22 mouse cellular contexts compared by ENCODE assay signal in the genomic region with DNA sequence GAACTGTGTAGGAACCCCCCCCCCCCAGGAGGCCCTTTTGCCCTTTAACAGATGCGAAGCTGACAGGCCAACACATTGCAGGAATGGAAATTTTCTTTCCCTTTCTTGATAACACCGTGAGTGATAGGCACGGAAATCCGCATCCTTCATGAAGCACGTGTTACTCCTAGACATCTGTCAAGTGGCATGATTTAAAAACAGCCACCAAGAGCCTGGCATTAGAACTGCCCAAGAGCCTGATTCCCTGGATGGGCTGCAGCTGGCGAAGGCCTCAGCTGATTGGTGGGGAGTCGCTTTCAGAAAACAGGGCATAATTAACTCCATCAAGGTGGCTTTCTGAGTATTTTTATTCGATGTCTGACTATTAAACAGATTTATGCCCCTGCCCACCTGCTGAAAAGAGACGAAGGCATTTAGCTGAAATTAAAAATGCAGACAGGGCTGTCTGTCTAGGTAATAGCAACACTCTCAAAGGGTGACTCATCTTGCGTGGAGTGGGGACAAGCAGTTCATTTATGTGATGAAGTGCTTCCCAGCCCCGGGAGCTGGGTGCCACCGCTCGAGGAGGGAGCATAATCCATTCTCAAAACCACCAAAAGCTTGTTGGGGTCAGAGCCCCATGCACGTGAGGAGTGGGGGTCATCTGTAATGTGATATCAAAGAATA. TPM values are rescaled to one million over a fixed set of nuclear protein-coding genes. Genes with fewer than 3 reads are reported as not detected.
DNase-seq lines count a peak whose midpoint lies in the region; ATAC-seq lines count a peak whose summit lies in the region.
"Had no signal": no experiment of that assay in that cellular context is flagged by ENCODE, and none has a peak within 500 bp of the region (broad histone marks: within the 10 kb centered on the region; RNA-seq: fewer than 3 reads in every experiment).

No protein-coding gene starts in this region.

- peaks cover 6% of the 10 kb centered on the region; the same call in 1 of the 2 replicates for H3K27me3 ChIP-seq in forebrain, embryonic 12.5 days
- no peaks in the 10 kb centered on the region for H3K27me3 ChIP-seq in forebrain, embryonic 11.5 days (ENCODE audit: control insufficient read depth, insufficient read depth, low read length)
- H3K27me3 ChIP-seq in hindbrain, embryonic 15.5 days, result no peaks in the 10 kb centered on the region
- 0 out of 2 replicates have a peak, but pooled peaks cover 5% of the 10 kb centered on the region for H3K27me3 ChIP-seq in hindbrain, embryonic 12.5 days
- no peaks in the 10 kb centered on the region for H3K27me3 ChIP-seq in midbrain, embryonic 15.5 days (replicated peaks)
- H3K27me3 ChIP-seq: embryonic facial prominence, embryonic 13.5 days; heart, embryonic 13.5 days; liver, embryonic 12.5 days; lung, embryonic 15.5 days; Patski had no signal

- no peaks in the 10 kb centered on the region for H3K9me3 ChIP-seq in forebrain, embryonic 12.5 days
- H3K9me3 ChIP-seq in forebrain, embryonic 11.5 days (ENCODE audit: control insufficient read depth, low read length), result no peaks in the 10 kb centered on the region
- H3K9me3 ChIP-seq in hindbrain, embryonic 15.5 days, result no peaks in the 10 kb centered on the region
- no peaks in the 10 kb centered on the region for H3K9me3 ChIP-seq in hindbrain, embryonic 12.5 days (replicated peaks)
- no peaks in the 10 kb centered on the region for H3K9me3 ChIP-seq in midbrain, embryonic 15.5 days
- H3K9me3 ChIP-seq: embryonic facial prominence, embryonic 13.5 days; heart, embryonic 13.5 days; limb, embryonic 12.5 days; liver, embryonic 12.5 days; lung, embryonic 15.5 days had no signal

- H3K9ac ChIP-seq in forebrain, embryonic 12.5 days, result no peak overlapping the region
- H3K9ac ChIP-seq in forebrain, embryonic 11.5 days (ENCODE audit: low read length), result no peak overlapping the region
- no peak overlapping the region for H3K9ac ChIP-seq in hindbrain, embryonic 15.5 days
- no peak overlapping the region for H3K9ac ChIP-seq in hindbrain, embryonic 12.5 days
- H3K9ac ChIP-seq in midbrain, embryonic 15.5 days, result no peak overlapping the region
- H3K9ac ChIP-seq: embryonic facial prominence, embryonic 13.5 days; heart, embryonic 13.5 days; limb, embryonic 12.5 days; liver, embryonic 12.5 days; lung, embryonic 15.5 days had no signal

- no peak overlapping the region for H3K4me3 ChIP-seq in forebrain, embryonic 12.5 days (replicated peaks)
- H3K4me3 ChIP-seq in forebrain, embryonic 11.5 days (ENCODE audit: low read depth, low read length), result no peak overlapping the region
- H3K4me3 ChIP-seq in hindbrain, embryonic 15.5 days, result no peak overlapping the region
- no peak overlapping the region for H3K4me3 ChIP-seq in hindbrain, embryonic 12.5 days
- no peak overlapping the region for H3K4me3 ChIP-seq in midbrain, embryonic 15.5 days
- H3K4me3 ChIP-seq: embryonic facial prominence, embryonic 13.5 days; heart, embryonic 13.5 days; limb, embryonic 12.5 days; liver, embryonic 12.5 days; lung, embryonic 15.5 days had no signal

- H3K27ac ChIP-seq in forebrain, embryonic 12.5 days, result peak overlapping the region; percentile 56; the same call in 1 of the 2 replicates
- no peak overlapping the region for H3K27ac ChIP-seq in forebrain, embryonic 11.5 days (ENCODE audit: low read depth, low read length)
- H3K27ac ChIP-seq in hindbrain, embryonic 15.5 days (replicated peaks), result 0 out of 2 replicates have a peak overlapping the region, but pooled peaks have one; percentile 6
- H3K27ac ChIP-seq in hindbrain, embryonic 12.5 days, result no peak overlapping the region
- no peak overlapping the region for H3K27ac ChIP-seq in midbrain, embryonic 15.5 days
- H3K27ac ChIP-seq: embryonic facial prominence, embryonic 13.5 days; heart, embryonic 13.5 days; limb, embryonic 12.5 days; liver, embryonic 12.5 days; lung, embryonic 15.5 days; macrophage had no signal

- DNase-seq in forebrain, embryonic 11.5 days (ENCODE audit: low spot score), result no peak
- DNase-seq in brain, adult 2 months (ENCODE audit: low read depth, low spot score), result peak; percentile 53
- DNase-seq in ovary, postnatal 10 days (ENCODE audit: low spot score), result no peak
- DNase-seq: adrenal gland, adult 8-10 months; cerebellum, postnatal 10 days; heart, postnatal 4 days; kidney, postnatal 4 days; right cerebral cortex, postnatal 4 days; thymus, adult 2 months had no signal

- WGBS in forebrain, embryonic 12.5 days, result 59% methylated on average over 14 of the region's 14 CpGs
- 81% methylated on average over 14 of the region's 14 CpGs for WGBS in forebrain, embryonic 11.5 days
- 50% methylated on average over 14 of the region's 14 CpGs for WGBS in hindbrain, embryonic 15.5 days
- 59% methylated on average over 14 of the region's 14 CpGs for WGBS in hindbrain, embryonic 12.5 days
- WGBS in midbrain, embryonic 15.5 days, result 52% methylated on average over 14 of the region's 14 CpGs

- ATAC-seq in forebrain, embryonic 12.5 days (ENCODE audit: low FRiP score), result 0 out of 2 replicates have a peak, but pooled peaks have one; percentile 23
- ATAC-seq in forebrain, embryonic 11.5 days (replicated peaks; ENCODE audit: low FRiP score), result no peak
- no peak for ATAC-seq in hindbrain, embryonic 15.5 days (ENCODE audit: low FRiP score, low read depth)
- ATAC-seq in hindbrain, embryonic 12.5 days (ENCODE audit: low FRiP score), result no peak
- peak; percentile 41; the same call in 1 of the 2 replicates for ATAC-seq in midbrain, embryonic 15.5 days (replicated peaks)
- ATAC-seq in erythroblast, adult 5-6 weeks (replicated peaks; ENCODE audit: low FRiP score, poor library complexity, severe bottlenecking), result no peak
- ATAC-seq: intestine, embryonic 16.5 days; liver, embryonic 12.5 days; Patski had no signal

- H3K36me3 ChIP-seq in forebrain, embryonic 12.5 days (replicated peaks), result no peaks in the 10 kb centered on the region
- H3K36me3 ChIP-seq in forebrain, embryonic 11.5 days (ENCODE audit: control insufficient read depth, insufficient read depth, low read length), result no peaks in the 10 kb centered on the region
- H3K36me3 ChIP-seq in hindbrain, embryonic 15.5 days, result no peaks in the 10 kb centered on the region
- H3K36me3 ChIP-seq in hindbrain, embryonic 12.5 days, result no peaks in the 10 kb centered on the region
- no peaks in the 10 kb centered on the region for H3K36me3 ChIP-seq in midbrain, embryonic 15.5 days (replicated peaks)
- H3K36me3 ChIP-seq: embryonic facial prominence, embryonic 13.5 days; heart, embryonic 13.5 days; limb, embryonic 12.5 days; liver, embryonic 12.5 days; lung, embryonic 15.5 days had no signal

- no peak overlapping the region for H3K4me2 ChIP-seq in forebrain, embryonic 12.5 days
- H3K4me2 ChIP-seq in forebrain, embryonic 11.5 days (ENCODE audit: low read depth, low read length, severe bottlenecking), result no peak overlapping the region
- no peak overlapping the region for H3K4me2 ChIP-seq in hindbrain, embryonic 15.5 days
- no peak overlapping the region for H3K4me2 ChIP-seq in hindbrain, embryonic 12.5 days (replicated peaks)
- no peak overlapping the region for H3K4me2 ChIP-seq in midbrain, embryonic 15.5 days
- H3K4me2 ChIP-seq: embryonic facial prominence, embryonic 13.5 days; heart, embryonic 13.5 days; limb, embryonic 12.5 days; liver, embryonic 12.5 days; lung, embryonic 15.5 days had no signal

- peaks cover 28% of the 10 kb centered on the region for H3K4me1 ChIP-seq in forebrain, embryonic 12.5 days
- H3K4me1 ChIP-seq in forebrain, embryonic 11.5 days (replicated peaks; ENCODE audit: control insufficient read depth, insufficient read depth, low read length), result no peaks in the 10 kb centered on the region
- peaks cover 10% of the 10 kb centered on the region; the same call in 1 of the 2 replicates for H3K4me1 ChIP-seq in hindbrain, embryonic 15.5 days (replicated peaks)
- peaks cover 7% of the 10 kb centered on the region for H3K4me1 ChIP-seq in hindbrain, embryonic 12.5 days
- H3K4me1 ChIP-seq in midbrain, embryonic 15.5 days, result 0 out of 2 replicates have a peak, but pooled peaks cover 10% of the 10 kb centered on the region
- H3K4me1 ChIP-seq: lung, embryonic 15.5 days had no signal

RNA-seq across cellular contexts. Expression of a gene that starts 47.8 kb away (rescaled TPM):
- 12.5 and 15.0 TPM in 2 replicates for polyA plus RNA-seq in forebrain, embryonic 12.5 days (2016; fragmentation: Nextera tagmentation; extraction: Ambion mirVana)
- polyA plus RNA-seq in forebrain, embryonic 11.5 days (2014; fragmentation: Nextera tagmentation; extraction: Ambion mirVana), result 14.1 and 15.8 TPM in 2 replicates
- polyA plus RNA-seq in hindbrain, embryonic 15.5 days (2015; fragmentation: Nextera tagmentation; extraction: Ambion mirVana), result 9.6 and 10.8 TPM in 2 replicates
- 18.6 and 20.8 TPM in 2 replicates for polyA plus RNA-seq in hindbrain, embryonic 12.5 days (2016; fragmentation: Nextera tagmentation; extraction: Ambion mirVana)
- polyA plus RNA-seq in midbrain, embryonic 15.5 days (2015; fragmentation: Nextera tagmentation; extraction: Ambion mirVana), result 9.3 and 11.6 TPM in 2 replicates
- total RNA-seq in erythroblast, adult 5-6 weeks (2015; ENCODE audit: low replicate concordance), result 4.8 and 7.9 TPM in 2 replicates
- 4.4 and 4.7 TPM in 2 replicates for total RNA-seq in erythroblast, adult 5-6 weeks (2017; ENCODE audit: low replicate concordance)

Comparison
In these comparisons a context has a peak if more than half of its experiments do, and no peak if none do; other contexts are left out.
1. ATAC-seq: peak in forebrain, embryonic 12.5 days (single experiment) and midbrain, embryonic 15.5 days (single experiment); none in forebrain, embryonic 11.5 days (single experiment), hindbrain, embryonic 15.5 days (single experiment), hindbrain, embryonic 12.5 days (single experiment) and erythroblast, adult 5-6 weeks (single experiment).
2. H3K27ac ChIP-seq: peak in forebrain, embryonic 12.5 days (single experiment) and hindbrain, embryonic 15.5 days (single experiment); none in forebrain, embryonic 11.5 days (single experiment), hindbrain, embryonic 12.5 days (single experiment) and midbrain, embryonic 15.5 days (single experiment).